ENCODE assay signal across 8 mouse cellular contexts in the genomic region with DNA sequence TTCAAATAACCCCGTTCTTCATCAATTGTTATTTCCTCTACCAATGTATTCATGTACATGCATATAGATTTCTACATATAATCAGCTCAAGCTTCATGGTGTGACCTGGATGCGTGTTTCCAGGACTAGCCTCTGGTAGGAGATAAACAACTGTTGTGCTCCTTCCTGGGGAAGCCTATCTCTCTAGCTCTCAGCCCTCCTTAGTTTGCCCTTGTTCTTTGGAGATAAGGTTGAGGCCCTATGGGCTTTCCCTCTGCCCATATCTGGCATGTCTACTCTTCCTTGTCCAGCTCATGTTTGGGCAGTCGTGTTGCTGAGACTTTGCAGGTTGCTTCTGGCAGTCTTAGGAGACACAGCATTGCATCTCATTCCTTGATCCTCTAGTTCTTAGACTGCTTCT.
DNase-seq lines count a peak whose midpoint lies in the region; ATAC-seq and TF ChIP-seq lines count a peak whose summit lies in the region.
"Not testable (repeated sequence)": the region's sequence is repeated elsewhere in the genome, so short reads cannot be mapped to it uniquely, and the experiment has no call there.

No protein-coding gene starts in this region.

- not testable (repeated sequence) for H3K27me3 ChIP-seq in G1E (ENCODE audit: insufficient read depth, low read length); heart, embryonic 11.5 days (ENCODE audit: control insufficient read depth, insufficient read depth, low read length); liver, embryonic 11.5 days (replicated peaks; ENCODE audit: control insufficient read depth, insufficient read depth, low read length); liver, embryonic 15.5 days; liver, postnatal 0 days (ENCODE audit: insufficient read depth, low read length)
- H3K27me3 ChIP-seq in liver, embryonic 13.5 days: peaks cover 12% of the 10 kb centered on the region; the same call in 1 of the 2 replicates

- TF ChIP-seq CTCF in G1E (IDR thresholded peaks at IDR 0.05; ENCODE audit: low read depth, low read length); liver, postnatal 0 days (IDR thresholded peaks at IDR 0.05; ENCODE audit: low read depth): not testable (repeated sequence)

- not testable (repeated sequence) for DNase-seq in G1E (ENCODE audit: low spot score); liver, embryonic 11.5 days (ENCODE audit: low spot score); liver, embryonic 13.5 days; liver, postnatal 0 days

- H3K36me3 ChIP-seq in G1E (replicated peaks); heart, embryonic 11.5 days (ENCODE audit: control insufficient read depth, insufficient read depth, low read length); liver, embryonic 11.5 days (ENCODE audit: control insufficient read depth, insufficient read depth, low read length); liver, embryonic 13.5 days; liver, embryonic 15.5 days (replicated peaks); liver, postnatal 0 days (replicated peaks; ENCODE audit: insufficient read depth, low read length): not testable (repeated sequence)

- not testable (repeated sequence) for H3K4me3 ChIP-seq in G1E (ENCODE audit: low read depth, low read length); heart, embryonic 11.5 days (ENCODE audit: low read depth, low read length); liver, embryonic 11.5 days (ENCODE audit: low read depth, low read length); liver, embryonic 13.5 days (replicated peaks); liver, embryonic 15.5 days (replicated peaks); liver, postnatal 0 days (ENCODE audit: low read depth, low read length)

- H3K9ac ChIP-seq in heart, embryonic 11.5 days (ENCODE audit: low read depth, low read length); liver, embryonic 11.5 days (ENCODE audit: low read depth, low read length); liver, embryonic 13.5 days; liver, embryonic 15.5 days; liver, postnatal 0 days (replicated peaks): not testable (repeated sequence)

- not testable (repeated sequence) for H3K4me2 ChIP-seq in heart, embryonic 11.5 days; liver, embryonic 11.5 days; liver, embryonic 13.5 days; liver, embryonic 15.5 days; liver, postnatal 0 days (ENCODE audit: low read depth, low read length)

- not testable (repeated sequence) for H3K27ac ChIP-seq in heart, embryonic 11.5 days (ENCODE audit: low read depth, low read length); liver, embryonic 11.5 days (ENCODE audit: low read depth, low read length); liver, embryonic 13.5 days; liver, embryonic 15.5 days (replicated peaks); liver, postnatal 0 days (ENCODE audit: low read depth)

- TF ChIP-seq EP300 in liver, postnatal 0 days (IDR thresholded peaks at IDR 0.05; ENCODE audit: low read depth): not testable (repeated sequence)

- not testable (repeated sequence) for H3K4me1 ChIP-seq in G1E (ENCODE audit: insufficient read depth, low read depth, low read length); heart, embryonic 11.5 days (ENCODE audit: control insufficient read depth, insufficient read depth, low read length); liver, embryonic 11.5 days (replicated peaks; ENCODE audit: control insufficient read depth, insufficient read depth, low read length); liver, postnatal 0 days (ENCODE audit: insufficient read depth)
- peaks cover 19% of the 10 kb centered on the region for H3K4me1 ChIP-seq in liver, embryonic 13.5 days (replicated peaks)
- H3K4me1 ChIP-seq in liver, embryonic 15.5 days (replicated peaks): peaks cover 15% of the 10 kb centered on the region

- no CpG with 5 or more reads among the region's 3 CpGs for WGBS in heart, embryonic 11.5 days (ENCODE audit: insufficient replicate concordance)
- no CpG with 5 or more reads among the region's 3 CpGs for WGBS in liver, embryonic 11.5 days
- WGBS in liver, embryonic 13.5 days (ENCODE audit: insufficient replicate concordance): no CpG with 5 or more reads among the region's 3 CpGs
- WGBS in liver, embryonic 15.5 days (ENCODE audit: insufficient replicate concordance): no CpG with 5 or more reads among the region's 3 CpGs
- WGBS in liver, postnatal 0 days (ENCODE audit: insufficient replicate concordance): no CpG with 5 or more reads among the region's 3 CpGs

- ATAC-seq in G1E (ENCODE audit: extremely low read depth, insufficient number of reproducible peaks, low FRiP score, poor library complexity, severe bottlenecking): peak; percentile 57
- ATAC-seq in erythroblast, adult 5-6 weeks (replicated peaks; ENCODE audit: low FRiP score, poor library complexity, severe bottlenecking): peak; percentile 77
- peak; percentile 68 for ATAC-seq in heart, embryonic 11.5 days (replicated peaks; ENCODE audit: insufficient number of reproducible peaks, low FRiP score, low TSS enrichment)
- ATAC-seq in liver, embryonic 11.5 days (replicated peaks; ENCODE audit: low FRiP score): peak; percentile 95
- peak; percentile 99 for ATAC-seq in liver, embryonic 13.5 days (ENCODE audit: low read depth)
- ATAC-seq in liver, embryonic 15.5 days (ENCODE audit: insufficient read depth): peak; percentile 99
- peak; percentile 90 for ATAC-seq in liver, postnatal 0 days
- peak; percentile 98 for ATAC-seq in megakaryocyte-erythroid progenitor cell, adult 5-6 weeks (replicated peaks; ENCODE audit: low FRiP score, low TSS enrichment, poor library complexity, severe bottlenecking)

- H3K9me3 ChIP-seq in G1E (replicated peaks); heart, embryonic 11.5 days (replicated peaks; ENCODE audit: control insufficient read depth, low read length); liver, embryonic 11.5 days (ENCODE audit: control insufficient read depth, low read length); liver, embryonic 13.5 days (replicated peaks); liver, embryonic 15.5 days (replicated peaks); liver, postnatal 0 days (ENCODE audit: low read length): not testable (repeated sequence)
